Mouse (Mus musculus) heart, postnatal 36 days (tissue): ENCODE results near the gene Pcna. TPM values are rescaled to one million over a fixed set of nuclear protein-coding genes. Genes with fewer than 3 reads are reported as not detected.
"Not testable (repeated sequence)": the region's sequence is repeated elsewhere in the genome, so short reads cannot be mapped to it uniquely, and the experiment has no call there.

Experiments used
- DNase-seq, 2 experiments: peaks; one replicate each; pipeline ENCODE4 v3.0.0; 2021 to 2022
- intact Hi-C: fragments of 180-260 bp; cut with DNase I; formaldehyde crosslinking; loops from one replicate; pipeline ENCODE4 v1.15.1; 2025
- total RNA-seq, 2 experiments: library from RNA; stranded (reverse); gene quantifications; 2 replicates each; pipeline ENCODE4 v1.2.3; 2021

Gene Pcna
- total RNA-seq, 2 experiments from 2014 or later = 35.1 to 43.6 TPM

DNA sequence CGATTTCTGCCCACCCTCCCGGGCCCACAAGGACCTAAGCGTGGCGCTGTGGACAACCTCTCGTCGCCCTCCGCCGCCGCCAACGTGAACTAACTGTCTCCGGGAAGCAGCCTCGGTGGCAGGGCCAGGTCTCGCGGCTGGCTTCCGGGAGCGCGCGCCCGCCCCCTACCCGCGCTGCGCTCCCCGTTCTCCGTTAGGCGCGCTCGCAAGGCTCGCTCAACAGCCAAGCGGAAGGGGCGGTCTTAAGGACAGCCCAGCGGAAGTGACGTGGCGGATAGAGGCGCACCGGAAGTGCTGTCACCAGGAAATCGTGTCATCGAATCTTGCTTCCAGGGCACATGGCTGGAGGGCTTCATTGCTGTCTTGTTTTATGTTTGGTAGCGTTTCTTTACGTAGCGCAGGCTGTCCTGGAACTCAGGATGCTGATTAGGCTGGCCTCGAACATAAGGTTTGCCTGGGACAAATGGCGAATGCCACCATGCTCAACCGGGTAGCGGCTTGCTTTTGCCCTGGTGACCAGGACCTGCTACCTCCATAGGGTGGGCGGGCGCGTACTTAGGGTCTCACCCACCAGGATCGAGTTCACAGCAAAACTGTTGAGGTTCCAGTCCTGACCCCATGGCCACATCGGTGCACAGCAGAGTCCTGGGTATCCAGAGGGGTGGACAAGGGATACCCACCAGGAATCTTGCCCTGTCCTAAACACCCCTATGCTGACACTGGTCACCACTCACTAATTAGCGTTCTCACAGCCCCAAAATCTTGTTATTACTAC is 5.4 kb downstream of the Pcna start, which contains the start of gene Tmem230:
Gene Tmem230, minus strand, starts transcription at position 269 of the 775 bp plus-strand sequence.
- intact Hi-C loops = loop anchor here (2.0 kb wide), 1 partner anchor 103 kb away; the partner anchor contains the start of gene Slc23a2

DNA sequence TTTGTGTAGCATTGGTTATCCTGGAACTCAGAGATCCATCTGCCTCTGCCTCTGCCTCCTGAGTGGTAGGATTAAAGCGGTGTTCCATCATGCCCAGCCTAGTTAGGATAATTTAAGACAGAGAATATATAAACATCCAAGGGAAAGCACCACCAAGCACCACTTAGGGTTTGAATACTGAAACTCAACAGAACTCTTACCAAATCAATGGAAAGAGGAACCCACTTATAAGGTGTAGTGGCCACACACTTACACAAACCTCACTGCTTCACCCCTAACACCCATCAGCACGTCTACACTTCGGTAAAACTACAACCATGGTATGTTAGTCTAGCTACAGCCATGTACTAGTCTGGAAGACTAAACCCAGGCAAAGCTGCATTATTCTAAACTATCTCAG is 9.7 kb downstream of the Pcna start:
- intact Hi-C loops = loop anchor here (2.0 to 5.0 kb wide), 2 partner anchors 131 to 261 kb away; no protein-coding TSS in a partner anchor
- no peak for DNase-seq

More for the DNA sequence above, 5.4 kb downstream of the Pcna start, which contains the start of gene Tmem230:
- peak; percentile 93 to 95 for DNase-seq

DNA sequence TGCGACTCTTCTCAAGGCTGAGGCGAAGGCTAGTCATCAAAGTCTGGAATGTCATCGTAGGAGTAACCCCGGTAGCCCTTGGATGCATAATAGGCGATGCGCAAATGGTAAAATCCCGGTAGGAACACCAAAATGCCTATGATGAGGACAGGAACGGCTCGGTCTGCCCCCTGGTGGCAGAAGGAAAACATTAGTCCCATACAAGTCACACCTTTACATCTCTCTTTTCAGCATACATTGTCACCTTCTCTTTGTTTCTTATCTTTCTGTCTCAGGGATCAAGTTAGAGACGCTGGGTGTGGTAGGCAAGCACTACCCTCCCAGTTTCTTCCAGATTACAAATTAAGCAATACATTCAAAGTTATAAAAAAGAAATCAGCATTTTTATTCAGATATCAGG is 12.7 kb downstream of the Pcna start:
- DNase-seq = peak; percentile 49 to 70
- intact Hi-C loops = loop anchor here (2.0 to 5.0 kb wide), 2 partner anchors 128 to 420 kb away; no protein-coding TSS in a partner anchor

DNA sequence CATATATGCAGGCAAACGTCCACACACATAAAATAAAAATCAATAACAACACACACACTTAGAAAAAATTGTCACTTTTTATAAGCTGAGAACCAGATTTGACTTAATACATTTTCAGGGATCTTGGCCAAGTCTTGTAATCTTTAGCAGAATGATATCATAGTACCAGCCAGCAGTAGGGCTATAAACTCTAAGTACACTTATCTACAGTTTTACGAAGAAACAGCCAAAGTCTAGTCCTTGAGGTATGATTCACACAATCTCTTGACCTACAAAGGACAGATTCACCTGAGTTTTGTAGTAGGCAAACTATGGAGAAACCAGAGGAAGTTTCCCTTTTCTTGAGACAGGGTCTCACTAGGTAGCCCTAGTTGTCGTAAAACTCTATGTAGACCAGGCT is 13.7 kb downstream of the Pcna start:
- intact Hi-C loops = loop anchor here (5.0 kb wide), 1 partner anchor 177 kb away; no protein-coding TSS in a partner anchor
- not testable (repeated sequence) for DNase-seq

DNA sequence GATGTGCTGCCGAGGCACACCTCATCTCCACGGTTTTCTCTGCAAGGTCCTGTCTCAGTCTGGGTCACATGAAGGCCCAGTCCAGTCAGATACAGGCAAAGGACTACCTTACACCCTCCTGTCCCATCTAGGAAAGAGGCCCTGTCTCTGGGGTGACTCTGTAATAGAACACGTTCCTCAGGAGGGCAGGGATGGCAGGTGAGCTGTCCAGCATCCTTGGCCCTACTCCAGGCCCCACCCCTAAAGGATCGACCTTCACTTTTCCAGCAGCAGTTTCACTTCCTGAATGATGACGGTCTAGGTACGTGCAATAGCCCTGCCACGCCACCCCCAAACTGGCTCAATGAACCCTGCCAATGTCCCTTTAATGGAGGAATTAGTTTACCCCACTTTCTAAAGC is 17.1 kb downstream of the Pcna start:
- intact Hi-C loops = loop anchor here (5.0 kb wide), 1 partner anchor 174 kb away; no protein-coding TSS in a partner anchor
- no peak for DNase-seq

DNA sequence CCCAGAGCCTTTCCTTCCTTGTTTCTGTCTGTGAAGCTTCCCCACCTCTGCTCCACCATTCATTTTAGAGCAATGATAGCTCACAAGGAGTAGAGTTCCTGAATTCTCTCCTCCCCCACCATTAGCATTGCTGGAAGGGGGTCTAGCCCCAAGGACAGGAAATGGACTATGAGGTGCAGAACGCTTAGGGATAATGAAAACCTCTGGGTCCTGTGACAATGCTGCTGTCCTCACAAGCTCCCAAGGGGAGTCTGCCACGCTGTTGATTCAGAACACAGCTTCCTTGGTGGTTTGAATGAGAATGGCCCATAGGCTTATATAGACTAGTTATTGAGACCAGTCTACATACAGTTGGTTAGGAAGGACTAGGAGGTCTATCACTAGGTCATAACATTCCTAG is 17.8 kb downstream of the Pcna start:
- DNase-seq = no peak
- intact Hi-C loops = loop anchor here (5.0 kb wide), 1 partner anchor 173 kb away; no protein-coding TSS in a partner anchor

DNA sequence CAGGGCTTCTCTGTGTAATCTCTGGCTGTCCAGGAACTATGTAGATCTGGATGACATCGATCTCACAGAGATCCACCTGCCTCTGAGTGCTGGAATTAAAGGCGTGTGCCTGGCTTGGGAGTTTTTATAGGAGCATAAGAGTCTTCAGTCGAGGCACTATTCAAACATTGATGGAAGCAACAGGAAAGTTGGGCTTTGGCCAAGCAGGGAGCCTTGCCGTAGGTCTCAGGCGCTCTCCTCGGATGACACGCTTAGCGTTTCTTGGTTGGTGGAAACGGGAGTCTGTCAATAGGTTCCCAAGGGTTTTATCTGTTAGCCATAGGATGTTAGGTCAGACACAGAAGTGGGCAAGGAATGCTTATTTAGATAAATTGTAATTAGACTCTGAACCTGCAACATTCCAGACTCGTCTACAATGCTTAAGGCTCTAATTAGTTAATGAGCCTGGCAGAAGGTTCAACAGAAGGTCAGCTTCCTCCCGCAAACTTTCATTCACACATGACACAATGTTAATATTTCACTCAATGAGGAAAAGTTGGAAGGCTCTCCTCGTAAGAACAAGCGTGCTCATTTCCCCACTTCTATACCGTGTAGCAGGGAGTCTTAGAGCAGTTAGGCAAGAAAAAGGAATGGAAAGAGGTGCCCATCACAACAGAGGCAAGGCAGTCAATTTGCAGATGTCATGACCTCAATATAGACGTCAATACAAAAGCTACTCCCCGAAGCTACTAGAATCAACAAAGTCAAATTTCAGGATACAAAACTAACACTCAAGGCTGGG is 18.9 kb downstream of the Pcna start:
- intact Hi-C loops = no loop called here
- no peak for DNase-seq

DNA sequence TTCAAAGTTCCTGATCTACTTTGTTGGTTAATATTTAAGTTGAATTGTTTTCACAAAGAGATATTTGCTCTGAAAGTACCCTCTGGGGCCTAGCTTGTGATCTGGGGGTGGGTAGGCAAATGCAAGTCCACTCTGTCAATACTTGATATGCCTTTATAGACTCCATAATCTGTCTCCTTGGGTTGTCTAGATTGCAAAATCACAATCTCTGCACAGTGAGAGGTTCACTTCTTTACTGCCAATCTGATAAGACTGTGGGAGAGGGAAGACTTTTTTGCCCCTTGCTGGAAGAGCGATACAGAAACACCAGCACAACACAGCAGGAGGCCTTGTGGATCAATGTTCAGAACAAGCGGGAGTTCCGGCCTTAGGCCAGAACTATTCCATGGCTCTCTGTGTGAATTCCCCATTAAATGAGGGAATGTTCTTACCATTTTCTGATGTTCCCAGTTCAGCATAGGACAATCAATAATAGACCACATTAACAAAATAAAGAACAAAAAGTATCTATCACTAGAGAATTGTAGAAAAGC is 20.6 kb downstream of the Pcna start:
- intact Hi-C loops = no loop called here
- no peak for DNase-seq

DNA sequence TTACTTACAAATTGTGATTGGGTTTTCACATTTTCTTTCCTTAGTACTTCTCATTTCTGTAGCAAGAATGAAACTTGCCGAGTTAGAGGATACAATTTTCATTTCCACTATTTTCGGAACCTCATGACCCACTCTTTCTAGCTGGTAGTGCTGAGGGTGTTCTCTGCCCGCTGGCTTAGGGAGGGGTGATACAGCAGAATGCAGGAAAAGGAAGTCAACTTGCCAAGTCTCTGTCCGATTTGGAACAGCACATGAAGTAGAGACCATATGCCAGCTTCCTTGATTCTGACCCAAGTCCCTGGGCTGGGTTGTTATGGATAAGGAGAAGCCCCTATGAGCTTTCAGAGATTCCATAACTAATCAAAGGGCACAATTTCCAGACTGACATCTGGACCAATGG is 28.8 kb downstream of the Pcna start:
- no peak for DNase-seq
- intact Hi-C loops = no loop called here

DNA sequence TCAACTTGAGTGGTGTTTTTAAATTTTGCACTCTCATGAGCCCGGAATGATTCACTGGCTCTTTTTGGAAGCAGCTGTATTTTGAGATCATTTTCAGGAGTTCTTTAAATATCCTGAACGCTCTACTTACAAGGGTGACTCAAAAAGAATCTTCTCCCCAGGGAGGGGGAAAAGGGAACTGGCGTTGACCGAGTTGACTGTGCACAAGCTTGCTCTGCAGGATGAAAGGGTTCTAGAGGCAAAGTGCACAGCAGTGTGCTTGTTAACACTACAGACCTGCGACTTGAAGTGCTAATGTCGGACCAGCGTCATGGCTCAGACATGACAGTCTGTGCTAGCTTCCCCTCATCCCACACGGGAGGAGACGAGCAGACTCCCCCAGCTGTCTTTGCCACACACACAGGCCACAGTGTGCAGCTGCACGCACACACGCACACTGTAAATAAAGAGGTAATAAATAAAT is 31.5 kb downstream of the Pcna start:
- peak in 1 of 2 experiments; percentile 12 for DNase-seq
- intact Hi-C loops = no loop called here

DNA sequence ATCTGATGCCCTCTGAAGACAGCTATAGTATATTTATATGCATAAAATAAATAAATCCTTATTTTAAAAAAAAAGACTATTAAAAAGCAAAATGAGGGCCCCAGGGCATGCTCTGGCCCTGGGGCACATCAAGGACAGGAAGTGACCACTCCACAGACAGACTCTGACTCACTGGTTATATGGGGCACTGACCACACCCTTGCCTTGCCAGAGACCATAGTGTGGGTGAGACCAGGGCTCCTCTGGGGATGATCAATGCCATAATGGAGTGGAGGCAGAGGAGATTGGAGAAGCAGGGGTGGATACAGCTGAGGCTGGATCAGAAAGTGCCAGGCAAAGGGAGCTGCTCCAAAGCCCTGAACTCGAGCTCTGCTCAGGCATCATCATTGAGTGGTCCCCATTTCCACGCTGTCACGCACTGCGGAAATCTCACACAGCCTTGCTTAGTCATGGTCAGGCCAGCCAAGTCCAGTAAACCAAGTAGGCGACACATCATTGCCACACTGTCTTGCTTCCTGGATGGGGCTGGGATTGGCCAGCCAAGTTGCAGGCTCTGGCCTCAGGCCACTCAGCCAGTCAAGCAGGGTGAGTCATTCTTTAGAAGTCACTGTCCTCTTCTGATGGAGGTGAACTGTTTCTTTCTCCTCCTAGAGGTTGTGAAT is 41.0 kb downstream of the Pcna start:
- peak; percentile 29 to 30 for DNase-seq
- intact Hi-C loops = no loop called here

DNA sequence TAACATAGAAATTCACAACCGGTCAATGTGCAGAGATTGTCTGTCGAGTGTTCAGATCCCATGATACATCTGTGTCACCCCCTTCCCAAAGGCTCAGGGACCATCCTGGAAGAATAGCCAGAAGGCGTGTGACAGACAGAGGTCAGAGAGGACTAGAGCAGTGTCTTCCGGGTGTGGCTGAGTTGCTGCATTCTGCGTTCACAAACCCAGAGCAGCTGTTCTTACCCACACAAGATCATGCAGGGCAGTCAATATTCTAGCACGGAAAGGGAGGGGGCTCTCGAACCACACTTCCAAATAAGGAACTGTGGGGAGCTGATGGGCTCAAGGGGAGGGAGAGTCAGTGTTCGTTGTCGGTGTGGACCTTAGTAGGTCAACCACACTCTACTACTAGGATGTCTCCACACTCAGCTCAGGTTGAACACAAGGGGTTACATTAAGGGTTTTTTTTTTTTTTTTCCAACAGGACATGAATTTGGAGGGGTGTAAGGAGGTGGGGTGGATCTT is 42.3 kb downstream of the Pcna start:
- no peak for DNase-seq
- intact Hi-C loops = no loop called here

DNA sequence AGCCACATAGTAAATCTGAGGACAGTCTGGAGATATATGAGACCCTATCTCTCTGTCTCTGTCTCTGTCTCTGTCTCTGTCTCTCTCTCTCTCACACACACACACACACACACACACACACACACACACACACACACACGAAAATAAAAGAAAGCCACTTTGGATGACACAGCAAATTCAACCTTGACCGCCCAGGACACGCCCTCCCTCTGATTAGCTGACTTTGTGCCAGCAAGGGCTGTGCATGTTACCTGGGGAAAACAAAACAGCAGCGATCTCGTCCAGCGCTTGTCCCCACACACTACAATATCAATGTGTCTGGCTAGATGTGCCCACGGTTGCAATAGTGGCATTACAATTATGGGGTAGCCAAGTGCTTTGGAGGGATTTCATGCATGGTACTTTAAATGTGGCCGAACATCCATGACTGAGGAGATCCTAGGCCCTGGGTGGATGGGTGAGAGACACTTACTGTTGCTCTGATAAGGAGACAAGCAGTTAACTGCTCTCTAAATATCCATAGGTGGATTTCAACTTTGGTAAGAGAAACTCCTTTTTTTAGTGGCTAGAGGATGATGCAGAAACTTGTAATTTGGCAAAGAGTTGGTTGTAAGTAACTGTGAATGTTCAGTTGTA is 44.8 kb downstream of the Pcna start:
- intact Hi-C loops = no loop called here
- no peak for DNase-seq

DNA sequence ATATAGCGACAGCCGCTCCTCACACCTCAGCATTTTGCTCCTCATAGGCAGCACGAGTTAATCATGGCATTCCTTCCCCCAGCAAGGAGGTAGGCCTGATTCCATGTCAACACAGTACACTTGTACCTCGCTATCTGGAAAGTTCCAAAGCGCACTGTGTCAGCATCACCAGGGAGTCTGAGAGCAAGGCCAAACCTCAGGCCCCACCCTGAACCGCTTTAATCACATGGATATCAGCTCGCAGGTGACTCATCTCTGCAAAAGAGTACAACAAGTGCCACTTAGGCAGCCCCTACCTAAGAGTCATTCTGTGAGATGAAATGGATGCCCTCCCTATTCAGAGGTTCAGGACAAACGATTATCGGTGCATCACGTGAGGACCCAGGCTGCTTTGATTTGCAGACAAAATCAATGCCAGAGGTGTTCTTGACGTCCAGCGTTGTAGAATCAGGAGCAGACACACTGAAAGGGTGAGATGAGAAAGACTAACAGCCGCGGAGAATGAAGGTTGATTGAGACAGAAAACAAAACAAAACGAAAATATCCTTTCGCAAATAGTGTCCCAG is 46.7 kb downstream of the Pcna start:
- DNase-seq = no peak
- intact Hi-C loops = no loop called here

DNA sequence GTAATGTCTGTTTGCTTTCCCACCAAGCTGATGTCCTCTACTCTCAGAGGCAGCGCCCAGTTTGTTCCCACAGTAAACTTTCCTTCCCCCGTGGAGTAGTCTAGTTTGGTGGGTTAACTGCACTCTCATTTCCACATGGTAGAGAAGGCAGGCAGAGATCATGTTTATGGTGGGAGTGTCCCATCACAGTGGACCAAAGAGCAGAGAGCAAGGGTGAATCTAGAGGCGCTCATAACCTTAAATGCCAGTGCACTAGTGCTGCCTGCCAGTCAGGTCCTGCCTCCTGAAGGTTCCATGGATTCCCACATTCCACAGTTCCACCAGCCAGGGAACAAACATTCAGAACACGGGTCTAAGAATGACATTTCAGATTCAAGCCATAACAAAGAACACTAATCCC is 47.6 kb downstream of the Pcna start:
- no peak for DNase-seq
- intact Hi-C loops = no loop called here

DNA sequence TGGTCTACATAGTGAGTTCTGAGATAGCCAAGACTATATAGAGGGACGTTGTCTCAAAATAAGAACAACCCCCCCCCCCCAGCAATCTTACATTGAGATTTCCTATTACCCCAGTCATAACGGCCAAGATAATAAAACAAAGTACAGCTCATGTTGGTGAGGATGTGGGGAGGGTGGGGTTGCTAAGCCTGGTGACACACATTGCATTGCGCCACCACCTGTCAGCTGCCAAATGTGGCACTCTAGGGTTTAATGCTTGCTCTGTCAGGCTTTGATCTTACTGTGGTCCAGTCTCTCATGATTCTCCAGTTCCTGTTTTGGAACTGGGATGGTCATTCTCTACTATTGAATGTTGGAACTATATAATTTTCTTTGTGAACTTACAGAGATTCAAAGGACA is 49.3 kb downstream of the Pcna start:
- no peak for DNase-seq
- intact Hi-C loops = no loop called here

DNA sequence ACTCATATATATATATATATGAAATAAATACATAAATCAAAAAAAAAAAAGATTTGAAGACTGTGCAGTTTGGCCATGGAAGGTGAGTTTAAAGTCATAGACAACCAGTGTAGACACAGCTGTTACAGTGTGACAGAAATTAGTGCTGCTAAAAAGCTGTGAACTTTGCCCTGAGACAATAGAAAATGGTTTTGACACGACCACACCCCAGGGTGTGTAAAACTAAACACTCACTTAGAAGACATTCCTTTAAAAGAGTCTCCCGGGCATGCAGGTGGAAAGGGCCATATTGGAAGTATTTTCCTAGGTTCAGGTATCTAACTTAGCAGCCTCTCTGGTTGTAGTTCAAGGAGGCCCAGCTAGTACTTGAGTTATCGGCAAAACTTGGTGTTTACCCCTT is 49.9 kb downstream of the Pcna start:
- no peak for DNase-seq
- intact Hi-C loops = no loop called here
